Mouse (Mus musculus) retina, postnatal 7 days (tissue): Measurements from ENCODE around the gene Rnf150.
"Not testable (repeated sequence)": the region's sequence is repeated elsewhere in the genome, so short reads cannot be mapped to it uniquely, and the experiment has no call there.

ENCODE experiments used
- DNase-seq: peaks from one replicate; pipeline ENCODE4 v3.0.0-alpha.2; 2012; ENCODE audit warnings: low read depth, low spot score

The Rnf150 gene

DNA sequence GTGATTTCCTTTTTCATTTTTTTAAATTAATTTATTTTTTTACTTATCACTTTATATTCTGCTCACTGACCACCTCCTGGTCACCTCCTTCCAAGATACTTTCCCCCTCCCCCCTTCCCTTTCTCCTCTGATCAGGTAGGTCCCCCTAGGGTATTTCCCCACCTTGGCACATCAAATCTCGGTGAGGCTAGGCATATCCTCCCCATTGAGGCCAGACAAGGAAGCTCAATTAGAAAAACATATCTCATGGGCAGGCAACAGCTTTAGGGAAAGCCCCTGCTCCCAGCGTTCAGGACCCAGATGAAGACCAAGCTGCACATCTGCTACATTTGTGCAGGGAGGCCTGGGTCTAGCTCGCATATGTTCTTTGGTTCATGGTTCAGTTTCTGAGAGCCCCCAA, 211.1 kb downstream of the Rnf150 start:
- DNase-seq: no peak

DNA sequence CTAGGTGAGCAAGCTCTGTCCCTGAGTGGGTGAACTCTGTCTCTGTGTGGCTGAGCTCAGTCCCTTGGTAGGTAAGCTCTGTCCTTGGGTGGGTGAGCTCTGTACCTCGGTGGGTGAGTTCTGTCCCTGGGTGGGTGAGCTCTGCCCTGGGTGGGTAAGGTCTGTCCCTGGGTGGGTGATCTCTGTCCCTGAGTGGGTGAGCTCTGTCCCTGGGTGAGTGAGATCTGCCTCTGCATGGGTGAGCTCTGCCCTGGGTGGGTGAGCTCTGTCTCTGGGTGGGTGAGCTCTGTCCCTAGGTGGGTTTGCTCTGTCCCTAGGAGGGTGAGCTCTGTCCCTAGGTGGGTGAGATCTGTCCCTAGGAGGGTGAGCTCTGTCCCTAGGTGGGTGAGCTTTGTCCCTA, 213.5 kb downstream of the Rnf150 start:
- no peak for DNase-seq

DNA sequence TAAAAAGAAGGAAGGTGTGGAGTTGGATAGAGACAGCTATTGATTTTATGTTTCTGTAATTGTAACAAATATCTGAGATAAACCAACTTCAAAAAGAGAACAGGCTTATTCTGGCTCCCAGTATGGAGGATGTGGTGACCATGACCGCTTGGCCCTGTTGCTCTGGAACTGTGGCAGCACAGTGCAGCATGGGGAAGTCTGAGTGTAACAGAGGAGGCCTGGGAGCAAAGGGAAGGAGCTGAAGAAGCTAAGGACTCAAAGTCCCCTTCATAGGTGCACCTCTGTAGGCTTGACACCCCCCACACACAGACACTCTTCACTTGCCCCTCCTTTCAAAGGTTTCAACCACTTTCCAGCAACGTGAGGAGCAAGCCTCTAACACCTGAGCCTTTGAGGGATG, 214.2 kb downstream of the Rnf150 start:
- DNase-seq: no peak

DNA sequence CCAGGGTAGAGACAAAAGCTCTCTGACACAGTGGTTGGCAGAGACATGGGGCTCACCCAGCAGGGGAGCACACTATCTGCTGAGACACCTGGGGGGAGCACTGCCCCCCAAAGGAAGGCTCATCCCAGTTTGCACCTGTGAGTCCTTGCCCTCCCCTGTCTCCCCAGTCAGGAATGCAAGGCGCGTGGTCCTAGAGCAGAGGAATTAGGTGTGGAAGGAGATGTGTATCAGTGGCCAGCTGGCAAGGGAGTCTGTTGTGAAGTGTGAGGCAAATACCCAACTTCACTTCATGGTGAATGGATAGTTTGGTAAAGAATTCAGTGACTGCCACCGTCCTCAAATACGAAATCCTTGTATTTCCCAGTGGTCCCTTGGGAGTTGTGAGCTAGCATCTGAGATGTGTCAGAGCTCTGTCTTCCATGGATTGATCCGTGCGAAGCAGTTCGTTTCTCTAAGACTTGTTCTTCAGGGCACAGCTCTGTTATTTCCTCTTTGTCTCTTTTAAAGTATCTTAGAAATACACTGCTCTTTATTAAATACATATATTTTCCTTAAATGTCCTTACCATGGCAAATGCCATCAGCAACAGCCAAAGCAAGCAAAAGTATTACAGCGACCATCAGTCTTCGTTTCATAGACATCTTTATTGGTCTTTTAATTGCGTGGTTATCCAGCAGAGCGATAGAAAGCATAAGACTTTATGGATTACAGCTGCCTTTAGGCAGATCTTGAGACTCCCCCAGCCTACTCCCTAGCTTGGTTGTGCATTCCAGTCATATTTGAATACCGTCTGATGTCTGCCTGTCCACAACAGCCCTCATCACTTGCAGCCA, 215.8 kb downstream of the Rnf150 start:
- no peak for DNase-seq

DNA sequence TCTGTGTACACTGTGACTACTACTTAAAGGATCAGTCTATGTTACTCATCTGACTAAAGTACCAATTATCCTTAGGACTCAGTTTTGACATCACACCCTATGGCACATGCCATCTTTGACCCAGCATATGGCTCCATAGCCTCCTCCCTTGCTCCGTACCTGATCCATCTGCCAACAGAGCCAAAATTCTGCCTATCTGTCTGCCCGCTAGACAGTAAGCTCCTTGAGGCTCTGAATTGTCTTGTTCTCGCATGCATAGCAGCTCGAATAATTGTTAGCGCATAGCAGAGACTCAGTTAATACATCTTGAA, 216.3 kb downstream of the Rnf150 start:
- no peak for DNase-seq

DNA sequence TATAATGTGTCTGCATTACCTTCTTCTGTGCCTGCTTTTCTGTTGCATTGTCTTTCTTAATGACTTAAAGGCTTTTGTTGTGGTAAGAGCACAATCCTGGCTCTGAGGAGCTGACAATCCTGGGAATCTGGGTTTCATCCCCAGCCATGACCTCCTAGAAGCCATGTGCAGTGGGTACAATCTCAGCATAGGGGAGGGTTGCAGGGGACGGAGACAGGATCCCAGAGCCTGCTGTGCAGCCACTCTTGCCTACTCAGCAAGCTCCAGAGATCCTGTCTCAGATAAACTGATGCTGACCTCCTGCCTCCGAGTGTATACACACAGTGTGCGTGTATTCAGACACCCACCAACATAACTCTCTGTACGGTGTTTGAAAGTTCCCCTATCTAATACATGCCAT, 218.1 kb downstream of the Rnf150 start:
- no peak for DNase-seq

DNA sequence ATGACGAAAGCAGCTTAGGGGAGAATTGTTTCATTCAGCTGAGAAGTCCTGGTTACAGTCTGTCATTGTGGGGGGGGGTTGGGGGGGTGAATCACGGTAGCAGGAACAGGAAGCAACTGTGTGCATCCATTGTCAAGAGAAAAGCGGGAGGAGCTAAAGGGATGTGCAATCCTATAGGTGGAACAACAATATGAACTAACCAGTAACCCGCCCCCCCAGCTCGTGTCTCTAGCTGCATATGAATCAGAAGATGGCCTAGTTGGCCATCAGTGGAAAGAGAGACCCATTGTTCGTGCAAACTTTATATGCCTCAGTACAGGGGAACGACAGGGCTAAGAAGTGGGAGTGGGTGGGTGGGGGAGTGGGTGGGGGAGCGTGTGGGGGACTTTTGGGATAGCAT, 218.7 kb downstream of the Rnf150 start:
- DNase-seq: not testable (repeated sequence)

DNA sequence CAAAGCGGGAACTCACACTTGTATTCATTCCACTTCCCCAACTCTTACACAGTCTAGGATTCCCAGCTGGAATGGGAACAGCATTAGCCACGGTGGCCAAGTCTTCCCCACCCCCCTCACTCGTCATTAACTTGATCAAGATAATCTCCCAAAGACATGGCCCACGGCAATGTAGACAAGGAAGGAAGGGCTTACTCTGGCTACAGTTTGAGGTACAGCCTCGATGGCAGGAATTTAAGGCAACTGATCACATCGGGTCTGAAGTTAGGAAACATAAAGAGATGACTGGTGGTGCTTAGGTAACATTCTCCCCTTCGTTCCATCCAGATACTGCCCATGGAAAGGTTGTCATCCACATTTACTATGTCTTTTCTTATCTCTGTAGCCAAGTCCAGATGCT, 219.1 kb downstream of the Rnf150 start:
- no peak for DNase-seq

DNA sequence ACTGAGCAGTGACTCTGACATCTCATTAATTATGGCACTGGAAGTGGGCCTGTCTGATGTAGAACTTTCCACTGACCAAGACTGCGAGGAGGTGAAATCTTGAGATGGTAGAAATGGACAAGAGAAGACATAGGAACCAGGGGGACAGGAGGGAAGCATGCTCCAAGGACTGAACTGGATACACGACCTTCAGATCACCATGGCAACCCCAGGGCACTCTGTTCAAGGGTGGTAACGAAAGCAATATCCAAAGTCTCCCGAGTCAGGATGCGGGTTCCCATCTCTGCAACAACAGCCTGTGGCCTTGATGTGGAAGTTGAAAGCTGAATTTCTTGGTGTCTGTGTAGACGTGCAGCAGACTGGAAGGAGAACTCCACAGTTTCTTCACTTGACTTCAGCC, 220.3 kb downstream of the Rnf150 start:
- no peak for DNase-seq

DNA sequence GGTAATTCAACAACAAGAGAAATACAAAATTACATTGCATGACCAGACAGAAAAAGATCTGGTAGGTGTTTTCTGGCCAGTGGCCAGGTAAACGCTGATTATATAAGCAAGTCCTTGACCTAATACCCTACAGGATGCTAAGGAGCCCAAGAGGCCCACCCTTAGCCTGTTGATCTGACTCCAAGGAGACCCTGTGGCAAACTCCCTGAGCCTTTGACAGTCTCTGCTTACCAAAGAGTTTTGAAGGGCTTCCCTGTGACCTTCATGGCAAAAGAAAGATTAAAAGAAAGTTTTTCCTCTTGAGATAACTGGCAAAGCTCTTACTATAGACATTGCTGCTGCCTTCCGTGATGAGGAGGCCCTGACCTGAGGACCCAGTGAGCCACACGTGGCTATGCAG, 222.4 kb downstream of the Rnf150 start:
- no peak for DNase-seq

DNA sequence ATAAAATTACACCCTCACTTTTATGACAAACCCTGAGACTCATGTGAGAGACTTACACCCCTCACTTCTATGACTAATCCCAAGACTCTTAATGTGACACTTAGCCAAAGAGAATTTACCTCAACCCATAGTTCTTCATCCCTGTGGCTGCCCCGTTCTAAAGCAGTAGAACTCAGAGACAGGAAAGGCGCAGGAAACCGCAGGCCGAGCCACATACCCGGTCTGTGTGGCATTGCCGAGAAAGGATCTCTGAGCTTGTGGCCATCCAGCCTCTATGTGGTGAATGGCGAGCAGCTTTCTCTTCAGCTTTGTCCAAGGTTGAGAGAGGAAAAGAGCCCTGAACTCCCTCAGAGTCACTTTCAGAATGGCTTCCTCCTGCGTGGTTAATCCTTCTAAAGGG, 223.5 kb downstream of the Rnf150 start:
- no peak for DNase-seq

DNA sequence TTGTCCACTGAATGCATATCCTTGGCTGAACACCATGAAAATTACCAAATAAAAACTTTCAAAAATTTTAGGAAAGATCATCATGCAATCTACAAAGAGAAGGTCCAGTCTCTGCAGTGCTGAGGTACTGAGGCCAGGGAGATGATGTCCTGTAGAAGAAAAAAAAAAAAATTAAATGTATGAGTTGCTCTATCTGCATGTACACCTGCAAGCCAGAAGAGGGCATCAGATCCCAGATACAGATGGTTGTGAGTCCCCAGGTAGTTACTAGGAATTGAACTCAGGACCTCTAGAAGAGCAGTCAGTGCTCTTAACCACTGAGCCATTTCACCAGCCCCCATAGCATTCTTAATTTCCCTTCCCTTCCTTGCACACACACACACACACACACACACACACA, 224.4 kb downstream of the Rnf150 start:
- no peak for DNase-seq

DNA sequence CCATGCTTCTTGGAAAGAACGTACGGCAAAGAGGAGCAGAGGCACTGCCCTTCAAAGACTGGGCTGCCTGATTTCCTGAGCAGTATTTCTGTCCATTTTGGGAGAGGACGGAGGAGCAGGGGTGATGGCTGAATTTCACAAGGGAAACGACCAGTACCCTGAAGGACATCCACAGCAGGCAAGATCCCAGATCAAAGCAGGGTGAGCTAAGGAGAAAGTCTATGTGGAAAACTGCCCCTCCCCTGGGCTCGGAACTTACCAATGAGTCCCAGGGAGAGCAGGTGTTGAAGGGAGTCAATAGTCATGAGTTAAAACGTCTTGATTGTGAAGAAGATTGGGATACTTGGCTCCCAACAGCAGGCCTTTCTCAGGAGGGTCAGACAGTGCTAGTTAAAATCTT, 225.0 kb downstream of the Rnf150 start:
- no peak for DNase-seq

DNA sequence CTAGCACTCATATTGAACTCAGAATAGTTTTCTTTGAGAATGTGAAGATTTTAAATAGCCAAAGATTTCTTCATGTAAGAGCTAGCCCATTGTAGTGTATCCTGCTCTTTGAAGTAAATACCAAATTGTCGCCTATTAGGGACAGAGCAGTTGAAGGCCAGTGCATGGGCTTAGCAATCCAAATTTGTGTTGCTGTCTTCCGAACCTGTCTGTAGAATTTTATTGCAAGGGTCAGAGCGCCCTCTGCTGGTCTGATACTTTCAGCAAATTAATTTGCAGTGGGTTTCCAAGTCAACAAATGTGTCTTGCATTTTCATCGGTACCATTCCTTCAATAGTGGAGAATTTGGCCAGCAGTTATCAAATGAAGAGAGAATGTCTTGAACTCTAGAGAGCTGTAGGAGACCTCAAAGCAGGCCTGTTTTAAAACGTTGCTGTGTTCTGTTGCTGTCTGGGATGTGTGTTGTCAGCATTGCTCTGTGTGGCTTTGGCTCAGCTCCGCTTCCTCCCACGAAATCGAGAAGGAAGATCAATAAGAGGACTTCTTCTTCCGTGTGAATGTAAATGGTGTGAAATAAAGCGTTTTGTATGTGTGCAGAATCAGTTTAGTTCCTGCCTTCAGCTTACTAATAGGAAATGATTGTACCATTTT, 226.3 kb downstream of the Rnf150 start:
- DNase-seq: peak; percentile 74

DNA sequence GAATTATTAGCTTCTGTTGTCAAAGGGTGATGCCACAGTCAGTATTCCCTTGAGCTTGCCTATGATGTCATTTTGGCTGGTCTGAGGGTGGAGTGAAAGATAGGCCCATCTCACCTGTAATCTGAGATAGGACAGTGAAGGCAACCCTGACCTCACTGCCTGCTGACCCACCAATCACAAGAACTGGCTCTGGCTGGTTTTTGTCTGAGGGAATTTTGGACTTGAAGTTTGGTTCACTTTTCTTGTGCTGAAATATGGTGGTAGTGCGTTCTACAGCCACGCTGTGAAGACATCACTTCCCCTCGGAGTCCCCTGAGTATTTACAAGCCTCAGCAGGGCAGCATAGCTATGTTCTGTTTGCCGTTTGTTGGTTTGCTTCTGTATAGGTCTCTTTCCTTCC, 227.3 kb downstream of the Rnf150 start:
- DNase-seq: no peak

DNA sequence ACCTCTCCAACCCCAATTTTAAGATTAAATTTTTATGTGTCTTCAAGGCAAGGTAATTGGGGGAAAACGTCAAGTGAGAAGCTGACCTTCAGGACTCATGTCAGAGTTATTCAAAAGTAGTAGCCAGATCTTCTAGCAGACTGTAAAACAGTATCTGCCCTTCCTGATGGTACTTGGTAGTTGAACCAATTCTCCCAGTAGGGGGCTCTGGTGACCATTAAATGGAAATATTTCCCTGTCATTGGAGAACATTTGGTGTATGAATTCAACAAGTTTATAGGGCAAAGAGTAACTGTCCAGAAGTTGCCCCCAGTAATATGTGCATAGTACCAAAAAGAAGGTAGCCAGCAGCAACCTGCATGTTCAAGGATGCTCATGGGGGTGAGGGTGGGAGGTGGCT, 236.9 kb downstream of the Rnf150 start:
- DNase-seq: peak; percentile 45

DNA sequence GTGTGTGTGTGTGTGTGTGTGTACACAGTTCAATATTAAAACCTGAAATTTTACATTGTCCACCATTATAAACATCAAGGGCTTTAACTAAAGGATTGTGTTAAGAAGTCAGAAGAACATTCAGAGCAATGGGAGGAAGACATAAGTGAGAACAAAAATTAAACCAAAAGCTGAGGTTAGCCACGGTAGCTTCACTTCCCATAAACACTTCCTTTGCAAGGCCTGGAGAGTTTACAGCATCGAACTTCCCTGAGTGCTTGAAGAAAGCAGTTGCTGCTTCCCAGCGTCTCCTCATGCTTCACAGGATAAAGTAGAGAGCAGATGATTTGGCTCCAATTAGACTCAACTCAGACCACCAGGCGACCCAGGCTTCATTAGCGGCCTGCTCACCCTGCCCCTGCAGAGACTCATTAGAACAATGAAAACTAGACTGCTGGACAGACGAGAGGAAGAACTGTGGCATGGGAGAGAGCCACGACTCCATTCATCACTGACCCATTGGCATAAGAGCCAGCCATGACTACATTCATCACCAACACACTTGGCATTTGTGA, 239.9 kb downstream of the Rnf150 start:
- DNase-seq: no peak

DNA sequence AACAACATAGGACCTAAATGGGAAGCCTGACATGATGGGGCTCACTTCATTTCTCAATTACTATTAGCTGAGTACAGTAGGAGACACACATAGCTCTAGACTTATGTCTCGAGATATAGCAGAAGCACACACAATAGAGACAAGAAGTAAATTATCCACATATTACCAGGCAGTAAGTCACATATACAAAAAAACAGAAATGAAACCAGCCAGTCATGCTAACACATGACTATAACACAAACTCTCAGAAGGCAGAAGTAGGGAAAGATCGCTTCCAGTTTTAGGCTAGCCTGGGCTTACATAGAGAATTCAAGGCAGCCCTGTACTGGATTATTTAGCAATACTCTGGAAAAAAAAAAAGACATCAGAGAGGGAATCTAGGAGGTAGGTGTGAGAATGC, 240.8 kb downstream of the Rnf150 start:
- DNase-seq: no peak

DNA sequence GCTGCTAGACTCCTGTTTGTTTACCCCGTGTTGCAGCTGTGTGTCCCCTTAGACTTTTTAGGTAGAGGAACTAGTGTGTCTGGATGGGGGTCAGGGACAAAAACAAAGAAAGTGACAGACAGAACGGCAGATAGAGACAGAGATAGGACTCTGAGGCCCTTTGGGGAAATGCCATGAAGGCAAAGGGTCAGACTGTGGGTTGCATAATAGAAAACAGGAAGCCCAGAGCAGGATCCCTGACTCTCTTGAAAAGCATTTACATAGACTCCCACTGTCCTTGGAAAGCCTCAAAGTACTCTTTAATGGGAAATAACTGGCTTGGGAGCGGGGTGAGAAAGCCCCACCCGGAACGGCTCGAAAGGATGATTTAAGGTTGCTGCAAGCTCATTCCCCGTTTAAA, 246.6 kb downstream of the Rnf150 start:
- no peak for DNase-seq

DNA sequence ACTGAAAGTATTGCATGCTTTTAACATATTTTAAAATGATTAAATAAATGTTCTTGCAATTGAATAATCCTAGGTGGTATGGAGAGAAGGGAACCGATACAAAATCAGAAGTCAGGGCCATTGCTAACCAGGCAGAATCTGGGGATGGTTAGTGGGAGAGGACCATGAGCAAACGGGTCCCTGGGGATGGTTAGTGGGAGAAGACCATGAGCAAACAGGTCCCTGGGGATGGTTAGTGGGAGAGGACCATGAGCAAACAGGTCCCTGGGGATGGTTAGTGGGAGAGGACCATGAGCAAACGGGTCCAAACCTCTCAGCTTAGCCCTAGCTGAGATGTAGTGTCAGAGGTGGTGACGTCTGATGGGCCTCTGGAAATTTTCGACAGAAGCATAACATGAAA, 247.0 kb downstream of the Rnf150 start:
- no peak for DNase-seq

DNA sequence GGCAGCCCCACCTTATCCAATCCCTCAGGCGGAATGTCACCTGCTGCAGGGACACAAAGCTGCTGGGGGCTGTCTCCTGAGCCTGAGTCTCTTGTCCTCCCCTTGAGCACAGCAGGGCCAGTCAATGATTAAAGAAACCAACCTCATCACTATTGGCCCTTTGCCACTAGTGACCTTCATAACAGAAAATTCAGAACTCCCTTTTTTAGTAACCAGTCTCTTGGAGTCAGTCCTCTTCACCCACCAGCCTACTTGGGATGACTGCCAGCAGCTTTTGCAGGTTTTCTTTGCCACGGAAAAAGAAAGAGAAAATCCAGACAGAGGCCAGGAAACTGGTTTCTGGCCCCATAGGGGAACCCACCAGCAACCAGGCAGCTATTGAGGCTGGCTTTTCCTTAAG, 271.9 kb downstream of the Rnf150 start:
- no peak for DNase-seq

DNA sequence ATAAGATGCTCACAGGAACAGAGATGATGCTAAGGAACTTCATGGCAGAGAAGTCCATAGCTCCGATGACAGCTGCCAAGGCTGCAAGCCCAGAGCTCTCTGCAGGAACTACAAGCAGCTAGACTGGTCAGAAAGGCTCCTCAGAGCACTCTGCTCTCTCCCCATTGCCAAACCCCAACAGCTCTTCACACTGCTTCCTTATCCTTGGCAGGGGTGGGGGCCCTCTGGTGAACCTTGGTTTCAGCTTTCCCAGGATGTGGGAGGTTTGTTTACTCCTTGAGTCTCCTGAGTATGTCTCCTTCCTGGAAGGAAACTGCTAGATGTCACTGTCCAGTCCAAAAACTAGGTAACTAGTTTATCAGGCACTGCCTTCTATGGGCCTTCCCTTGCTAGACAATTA, 276.9 kb downstream of the Rnf150 start:
- DNase-seq: no peak

DNA sequence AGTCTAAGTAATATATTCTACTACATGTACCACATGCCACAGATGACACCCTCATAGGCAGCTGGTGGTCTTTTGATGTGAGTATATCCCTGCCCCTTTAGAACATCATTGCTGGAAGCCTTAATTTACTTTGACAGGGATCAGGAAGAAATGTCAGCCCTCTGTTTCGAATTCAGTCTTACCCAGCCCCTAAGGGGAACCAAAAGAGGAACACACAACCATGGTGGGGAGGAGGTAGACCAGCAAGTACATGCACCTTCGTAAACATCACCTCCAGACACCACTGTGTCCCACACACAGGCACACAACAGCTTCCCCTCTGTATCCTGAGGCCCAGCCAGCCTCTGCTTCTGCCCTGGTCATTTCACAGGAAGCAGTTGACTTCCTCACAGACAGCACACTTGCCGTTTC, 277.6 kb downstream of the Rnf150 start:
- no peak for DNase-seq
